Mouse (Mus musculus) thymus, postnatal 36 days (tissue): Measurements from ENCODE around the gene Itga9.
A peak's percentile ranks its signal among the peaks of the same experiment; 100 is the strongest.

Source experiments
- DNase-seq, 2 experiments: peaks; one replicate each; pipeline ENCODE4 v3.0.0; 2022; ENCODE audit warnings: mixed read lengths in 2 of 2

Itga9 gene

DNA sequence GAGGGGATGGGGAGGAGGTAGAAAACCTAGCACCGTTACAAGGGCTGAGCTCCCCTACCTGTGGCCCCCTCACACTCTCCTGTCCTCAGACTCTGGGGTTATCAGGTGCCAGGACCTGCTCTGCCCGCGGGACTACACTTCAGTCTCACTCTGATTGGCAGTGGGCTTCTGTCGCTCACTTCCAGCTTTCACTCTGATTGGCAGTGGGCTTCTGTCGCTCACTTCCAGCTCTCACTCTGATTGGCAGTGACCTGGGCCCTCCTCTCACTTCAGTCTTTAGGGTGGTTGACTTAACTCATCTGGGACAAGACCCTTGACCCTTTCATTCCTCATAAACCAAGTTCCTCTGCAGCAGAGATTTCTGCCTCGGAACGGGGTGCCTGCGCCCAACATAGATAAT is 226.9 kb downstream of the Itga9 start:
- DNase-seq = no peak

DNA sequence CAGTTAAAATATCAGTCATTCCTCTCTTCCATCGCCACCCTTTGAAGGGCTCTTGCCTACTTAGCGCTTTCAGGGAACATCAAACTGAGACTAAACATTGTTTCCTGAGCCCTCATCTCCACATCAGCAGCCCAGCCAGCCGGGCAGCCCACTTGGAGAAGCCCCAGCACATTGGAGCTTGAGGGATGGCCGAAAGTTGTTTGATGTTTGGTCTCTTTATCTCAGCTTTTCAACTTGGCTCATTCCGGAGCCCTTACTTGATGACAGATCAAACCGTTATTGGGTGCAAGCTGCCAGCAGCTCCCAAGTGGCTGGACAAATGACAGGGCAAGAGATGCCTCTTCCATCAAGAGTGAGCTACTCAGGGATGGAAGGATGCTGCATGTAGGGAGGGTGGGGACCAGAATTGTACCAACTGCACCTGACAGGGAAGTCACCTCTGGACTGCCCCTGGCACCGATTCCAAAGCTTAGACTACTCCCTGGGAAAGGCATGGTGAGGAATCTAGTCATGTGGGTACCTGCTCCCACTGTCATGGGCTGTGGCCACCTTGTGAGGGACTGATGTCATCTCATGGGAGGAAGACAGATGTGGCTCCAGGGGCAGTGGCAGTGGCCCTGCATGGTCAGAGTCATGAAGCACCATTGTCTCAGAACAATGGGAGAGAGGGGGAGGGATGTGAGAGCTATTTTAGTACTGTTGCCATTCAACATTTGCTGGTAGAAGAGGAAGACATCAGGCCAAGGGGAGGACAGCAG is 232.6 kb downstream of the Itga9 start:
- no peak for DNase-seq

DNA sequence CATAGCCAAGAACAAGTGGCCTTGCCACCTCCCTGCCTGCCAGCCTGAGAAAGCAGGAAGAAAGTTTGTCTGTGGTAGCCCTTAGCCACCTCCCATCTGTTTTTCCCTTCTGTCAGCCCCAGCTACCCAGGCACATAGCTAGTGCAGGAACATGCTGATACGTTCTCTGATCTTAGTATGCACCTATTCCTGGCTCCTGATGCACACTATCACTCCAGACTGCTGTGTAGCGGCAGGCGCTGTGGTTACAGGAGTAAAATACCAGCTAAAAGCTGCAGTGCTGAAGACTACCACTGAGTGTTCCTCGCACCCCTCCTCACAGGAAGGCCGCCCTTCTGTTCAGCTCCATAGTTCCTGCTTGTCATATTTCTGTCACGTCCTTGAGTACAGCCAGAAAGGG is 234.8 kb downstream of the Itga9 start:
- no peak for DNase-seq

DNA sequence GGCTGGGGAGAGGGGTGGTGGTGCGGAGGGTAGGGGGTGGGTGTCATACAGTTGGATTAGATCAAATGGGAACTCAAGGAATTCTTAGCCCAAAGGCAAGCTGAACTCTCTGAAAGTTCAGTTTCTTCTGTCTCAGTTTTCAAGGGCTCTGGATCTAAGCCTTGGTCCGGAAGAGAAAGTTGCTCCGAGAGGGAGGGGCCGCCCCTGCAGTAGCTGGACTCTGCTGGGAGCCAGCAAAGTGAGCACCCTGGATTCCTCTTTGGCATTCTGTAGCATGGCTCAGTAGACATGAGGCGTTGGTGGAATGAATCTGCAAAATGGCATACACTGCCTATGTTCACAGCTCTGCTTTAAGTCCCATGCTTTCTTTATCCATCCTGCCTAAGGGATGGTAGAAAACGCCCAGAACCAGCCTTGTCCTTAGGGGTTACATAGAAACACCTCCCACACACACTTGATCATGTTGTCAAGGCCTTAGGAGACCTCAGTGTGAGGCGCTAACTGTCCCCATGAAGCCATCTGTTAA is 235.5 kb downstream of the Itga9 start:
- no peak for DNase-seq

DNA sequence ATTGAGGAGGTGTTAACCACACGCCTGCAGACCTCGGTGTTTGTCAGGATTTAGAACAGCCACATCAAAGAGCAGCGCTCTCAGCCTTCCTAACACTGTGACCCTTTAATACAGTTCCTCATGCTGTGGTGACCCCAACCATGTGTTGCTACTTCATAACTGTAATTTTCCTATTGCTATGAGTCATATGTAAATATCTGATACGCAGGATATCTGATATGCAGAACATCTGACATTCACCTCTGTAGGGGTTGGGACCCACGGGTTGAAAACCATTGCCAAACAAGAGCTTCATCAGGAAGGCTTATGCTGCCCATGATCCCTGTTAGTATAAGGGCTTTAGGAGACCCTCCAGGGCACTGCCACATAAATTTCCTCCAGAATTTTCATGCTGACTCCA is 237.2 kb downstream of the Itga9 start:
- DNase-seq = no peak

DNA sequence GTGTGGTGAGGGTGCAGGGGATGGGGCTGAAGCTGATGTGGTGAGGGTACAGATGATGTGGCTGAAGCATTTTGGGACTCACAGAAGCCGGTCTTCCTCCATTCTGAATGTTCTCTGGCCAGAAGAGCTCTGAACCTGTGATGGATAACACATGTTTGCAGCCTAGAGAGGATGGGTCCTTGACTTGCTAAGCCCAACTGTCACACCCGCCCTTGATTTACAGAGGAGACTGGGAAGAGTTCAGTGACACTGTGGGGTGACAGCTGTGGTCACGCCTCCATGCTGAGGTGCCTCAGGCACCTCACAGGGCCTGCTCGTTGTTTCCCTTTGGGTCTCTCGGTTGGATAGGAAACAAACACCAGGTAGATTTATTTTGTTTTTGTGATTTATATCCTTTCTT is 238.5 kb downstream of the Itga9 start:
- DNase-seq = no peak

DNA sequence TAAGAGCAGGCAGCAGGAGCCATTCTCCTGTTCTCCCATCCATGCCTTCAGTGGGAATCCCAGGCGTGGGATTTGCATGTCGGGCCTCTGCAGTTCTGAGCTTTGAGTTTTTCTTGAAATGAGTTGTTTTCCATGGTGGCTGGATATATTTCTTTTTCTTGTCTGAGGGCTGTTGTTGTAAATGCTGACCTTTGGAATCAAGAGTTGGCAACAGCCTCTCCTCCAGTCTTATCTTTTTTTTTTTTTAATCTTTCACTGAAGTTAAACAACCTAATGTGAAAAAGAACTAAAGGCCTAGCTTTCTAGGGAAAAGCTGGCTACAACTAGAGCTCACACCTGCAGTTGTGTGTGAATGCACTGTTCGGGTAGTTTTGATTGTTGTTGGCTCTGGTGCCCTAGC is 240.3 kb downstream of the Itga9 start:
- DNase-seq = no peak

DNA sequence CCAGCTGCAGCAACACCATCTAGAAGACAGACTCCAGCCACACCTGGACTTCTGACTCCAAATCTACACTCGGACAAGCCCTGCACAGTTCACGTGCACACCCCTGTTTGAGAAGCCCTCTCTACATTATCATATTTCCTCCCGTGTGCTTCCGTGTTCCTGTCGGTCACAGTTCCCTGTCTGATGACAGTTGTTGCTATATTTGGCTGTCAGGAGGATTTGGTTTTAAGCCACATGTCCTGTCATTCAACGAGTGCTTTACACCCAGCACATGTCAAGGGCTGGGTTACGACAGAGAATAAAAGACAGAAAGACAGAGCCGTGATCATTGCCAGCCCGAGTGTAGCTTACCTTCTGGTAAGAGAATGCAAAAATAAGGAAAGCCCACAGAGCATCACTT is 250.2 kb downstream of the Itga9 start:
- no peak for DNase-seq

DNA sequence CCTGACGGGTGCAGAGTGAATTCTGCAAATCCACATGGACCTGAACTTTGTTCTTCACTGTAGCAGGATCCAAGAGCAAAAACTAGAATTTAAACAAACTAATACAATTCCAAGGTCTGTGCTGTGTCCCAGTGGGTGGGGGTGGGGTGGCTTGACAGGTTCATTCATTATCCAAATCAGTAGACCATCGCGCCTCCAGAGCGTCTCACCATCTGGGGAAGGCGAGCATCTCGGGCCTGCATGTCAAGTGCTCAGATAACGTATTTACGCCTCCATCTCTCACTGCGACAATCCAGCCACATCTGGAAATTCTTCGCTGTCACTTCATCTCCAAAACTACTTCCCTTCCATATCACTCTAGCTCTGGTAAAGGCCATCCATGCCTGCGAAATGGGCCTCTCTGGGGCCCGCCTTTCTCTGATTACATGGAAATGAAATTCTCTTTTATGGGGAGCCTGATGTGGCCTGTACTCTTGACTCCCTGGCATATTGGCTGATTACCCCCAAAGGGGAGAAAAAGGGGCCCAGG is 254.2 kb downstream of the Itga9 start:
- no peak for DNase-seq

DNA sequence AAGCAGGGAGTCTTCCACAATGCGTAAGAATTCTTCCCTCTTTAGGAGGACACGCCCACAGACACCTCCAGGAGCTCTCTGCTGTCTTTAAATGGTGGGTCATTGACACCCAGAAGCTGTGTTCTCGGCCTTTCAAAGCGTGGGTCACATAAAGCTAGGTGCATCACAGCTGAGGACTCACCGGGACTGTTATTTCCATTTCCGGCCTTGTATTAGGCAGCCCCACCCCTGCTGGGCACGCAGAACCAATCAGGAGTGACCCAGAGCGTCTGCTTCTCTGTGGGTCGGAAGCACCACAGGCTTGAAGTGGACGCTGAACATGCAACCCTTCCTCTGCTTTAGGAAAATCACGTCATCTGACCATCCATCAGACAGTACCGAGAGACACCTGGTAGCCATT is 255.7 kb downstream of the Itga9 start:
- DNase-seq = no peak

DNA sequence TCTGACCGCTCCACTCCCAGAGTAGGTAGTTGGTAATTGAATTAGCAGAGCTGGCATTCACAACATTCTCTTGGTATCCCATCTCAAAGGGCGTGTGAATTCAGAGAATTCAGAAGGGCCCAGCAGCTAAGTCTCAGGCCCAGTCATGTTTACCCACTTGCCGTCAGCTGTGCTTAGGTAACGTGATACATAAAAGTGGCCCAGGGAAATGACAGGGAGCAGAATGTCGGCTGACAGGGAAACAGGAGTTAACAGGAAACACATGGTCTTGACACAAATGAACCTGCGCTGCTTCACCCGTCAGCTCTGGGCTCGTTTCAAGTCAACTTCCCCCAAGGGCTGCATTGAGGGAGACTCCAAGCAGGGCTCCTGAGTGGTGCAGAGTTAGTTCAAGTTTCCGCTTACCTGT is 256.4 kb downstream of the Itga9 start:
- DNase-seq = no peak

DNA sequence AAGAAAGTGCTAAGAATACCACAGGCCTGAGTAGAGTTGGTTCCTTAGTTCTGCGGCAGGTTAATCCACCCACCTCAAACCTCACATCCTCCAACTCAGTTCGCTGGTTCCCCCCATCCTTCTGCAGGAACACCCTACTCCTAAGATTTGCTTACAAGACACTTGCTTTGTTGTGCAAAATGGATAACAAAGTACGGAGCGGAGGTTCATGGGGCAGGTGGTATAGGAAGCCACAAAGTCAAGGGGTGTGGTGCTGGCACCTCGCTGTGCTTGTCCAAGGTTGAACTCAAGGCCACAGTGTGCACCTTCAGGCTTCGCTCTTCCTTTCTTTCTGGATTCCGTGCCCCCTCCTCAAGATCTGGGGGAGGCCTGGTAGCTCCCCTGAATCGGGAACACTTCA is 257.0 kb downstream of the Itga9 start:
- no peak for DNase-seq

DNA sequence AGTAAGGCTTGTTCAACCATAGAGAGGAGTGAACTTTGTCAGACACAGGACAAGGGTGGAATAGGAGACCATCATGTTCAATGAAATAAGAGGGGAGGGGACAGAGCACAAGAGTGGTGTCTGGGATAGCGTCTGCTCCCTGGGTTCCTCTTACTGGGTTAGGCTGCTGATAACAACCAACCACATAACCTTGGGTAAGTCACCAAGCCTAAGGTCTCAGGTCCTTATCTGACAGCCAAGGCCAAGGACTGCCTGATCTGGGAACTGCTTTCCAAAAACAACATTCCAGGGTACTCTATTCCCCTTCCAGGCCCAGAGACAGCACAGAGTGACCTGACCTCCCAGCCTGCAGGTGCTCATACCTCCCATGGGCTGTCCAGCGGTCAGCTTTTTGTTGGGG is 260.5 kb downstream of the Itga9 start:
- DNase-seq = no peak

DNA sequence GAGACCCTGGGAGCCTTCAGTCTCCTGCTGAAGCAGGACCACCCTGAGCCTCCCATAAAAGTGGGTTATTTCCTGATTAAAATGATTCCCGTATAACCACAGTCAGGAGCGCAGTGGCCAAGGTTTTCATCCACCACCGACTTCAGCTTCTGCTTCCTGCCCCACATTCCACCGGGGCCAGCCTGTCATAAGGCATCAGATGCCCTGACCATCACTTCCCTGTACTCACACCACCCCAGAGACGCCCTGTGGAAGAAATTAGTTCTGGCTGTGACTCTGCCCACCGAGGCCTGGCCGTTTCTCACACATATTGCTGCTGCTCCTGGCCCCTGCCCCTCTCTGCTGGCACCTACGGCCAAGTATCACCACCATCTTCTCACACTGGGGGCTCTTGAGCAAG is 261.4 kb downstream of the Itga9 start:
- no peak for DNase-seq

DNA sequence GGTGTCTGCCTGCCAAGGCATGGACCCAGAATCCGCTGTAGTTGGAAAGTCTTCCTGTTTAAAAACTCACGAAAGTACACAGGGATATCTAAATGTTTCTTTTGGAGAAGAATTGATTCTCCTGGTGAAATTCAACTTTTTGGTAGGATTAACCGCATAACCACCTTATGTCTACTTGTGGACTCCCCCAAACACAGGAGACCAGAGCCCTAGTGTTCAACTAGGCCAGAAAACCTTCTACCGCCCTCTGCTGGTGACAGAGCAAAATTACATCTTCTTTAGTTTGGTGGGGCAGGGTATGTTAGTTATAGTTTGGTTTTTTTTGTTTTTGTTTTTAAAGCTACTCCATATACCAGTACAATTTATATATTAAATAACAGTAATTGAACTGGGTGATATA is 264.6 kb downstream of the Itga9 start:
- DNase-seq = peak; percentile 50 to 53

DNA sequence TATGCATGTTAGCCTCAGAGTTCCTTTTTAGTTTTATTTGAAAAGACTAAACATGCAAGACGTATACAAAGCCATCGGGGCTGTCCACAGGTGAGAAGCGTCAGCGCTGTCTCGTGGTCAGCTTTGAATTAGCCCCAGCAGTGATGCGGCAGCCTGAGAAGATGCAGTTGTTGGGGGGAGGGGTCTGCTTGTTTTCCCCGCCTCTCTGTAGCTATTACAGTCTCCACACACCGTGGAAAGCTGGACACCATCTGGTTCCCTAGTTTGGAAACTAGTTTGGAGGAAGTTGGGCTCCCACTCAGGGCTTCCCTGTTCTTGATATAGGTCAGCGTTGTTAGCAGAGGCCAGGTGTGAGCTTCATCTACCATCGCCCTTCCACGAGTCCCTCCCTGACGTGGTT is 266.5 kb downstream of the Itga9 start:
- DNase-seq = no peak

DNA sequence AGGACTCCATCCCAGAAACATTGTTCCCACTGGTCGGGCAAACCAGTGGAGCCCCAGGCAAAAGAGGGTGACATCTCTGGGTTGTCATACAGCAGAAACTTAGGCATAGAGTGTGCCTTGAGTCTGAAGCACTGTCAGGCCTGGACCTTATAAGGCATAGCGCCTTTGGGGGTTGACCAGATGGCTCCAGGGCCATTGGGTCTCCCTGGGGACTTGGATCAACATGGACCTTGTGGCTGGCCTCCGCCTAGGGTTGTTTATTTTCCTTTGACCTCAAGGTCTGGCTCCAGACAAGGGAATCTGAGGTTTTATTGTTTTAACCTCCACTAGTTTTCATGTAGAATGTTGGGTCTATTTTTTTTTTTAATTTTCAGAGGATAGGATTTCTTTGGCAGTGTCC is 267.1 kb downstream of the Itga9 start:
- DNase-seq = no peak

DNA sequence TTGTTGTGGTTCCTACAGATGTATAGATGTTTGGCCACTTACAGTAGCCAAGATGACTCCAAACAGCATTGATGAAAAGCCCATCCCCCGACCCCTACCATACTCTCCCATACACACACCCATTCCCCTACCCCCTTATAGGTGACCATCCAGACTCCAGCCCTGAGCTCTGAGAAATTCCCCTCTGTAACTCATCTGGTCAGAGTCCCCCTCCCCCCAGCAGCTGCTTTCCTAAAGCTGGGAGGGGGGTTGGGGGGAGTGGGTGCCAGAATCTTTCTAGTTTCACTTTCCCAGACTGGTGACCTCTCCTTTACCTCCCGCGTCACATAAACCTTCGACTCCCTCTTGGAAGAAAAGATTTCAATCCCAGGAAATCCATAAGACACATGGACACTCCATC is 269.2 kb downstream of the Itga9 start:
- no peak for DNase-seq

DNA sequence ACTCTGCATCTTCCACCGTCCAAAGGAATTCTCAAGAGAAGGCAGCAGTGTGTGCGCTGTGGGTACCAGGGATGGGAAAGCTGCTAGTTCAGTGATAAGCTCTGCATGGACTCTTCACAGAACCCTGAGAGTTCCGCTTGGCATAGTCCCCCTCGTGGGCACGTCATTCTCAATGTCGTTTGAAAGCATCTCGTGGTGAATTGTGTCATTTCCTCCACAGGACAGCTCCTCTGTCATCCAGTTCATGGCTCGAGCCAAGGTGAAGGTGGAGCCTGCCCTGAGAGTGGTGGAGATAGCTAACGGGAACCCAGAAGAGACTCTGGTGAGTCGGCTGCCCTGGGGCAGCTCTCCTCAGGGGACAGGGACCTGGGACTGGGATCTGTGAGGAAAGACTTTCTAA is 270.4 kb downstream of the Itga9 start:
- no peak for DNase-seq

DNA sequence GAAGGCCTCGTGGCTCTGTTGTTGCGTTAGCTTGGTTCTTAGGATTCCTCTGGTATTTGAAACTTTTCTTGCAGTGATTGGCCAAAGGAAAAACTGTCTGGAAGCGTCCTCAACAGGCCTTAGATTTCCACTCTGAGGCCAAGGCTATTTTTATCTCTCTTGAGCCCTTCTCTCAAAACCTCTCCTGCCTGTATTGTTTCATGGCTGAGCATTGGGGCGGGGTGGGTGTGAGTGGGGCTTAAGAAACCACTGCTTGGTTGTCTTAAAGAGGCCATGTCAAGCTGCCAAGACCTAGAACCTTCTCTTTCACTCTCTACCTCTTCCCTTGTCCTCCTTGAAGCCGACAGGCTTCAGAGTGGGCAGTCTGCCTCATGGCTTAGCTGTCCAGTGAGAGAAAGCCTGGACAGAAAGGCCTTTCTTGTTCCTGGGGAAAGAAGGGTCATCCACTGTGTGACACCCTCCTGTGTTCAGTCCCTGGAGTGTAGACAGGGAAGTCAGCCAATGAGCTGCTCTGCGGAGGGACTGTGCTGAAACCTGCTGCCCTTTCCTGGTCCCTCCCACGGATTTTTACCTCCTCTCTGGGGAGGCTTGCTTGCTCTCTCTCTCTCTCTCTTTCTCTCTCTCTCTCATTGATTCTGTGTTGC is 271.0 kb downstream of the Itga9 start:
- DNase-seq = no peak

DNA sequence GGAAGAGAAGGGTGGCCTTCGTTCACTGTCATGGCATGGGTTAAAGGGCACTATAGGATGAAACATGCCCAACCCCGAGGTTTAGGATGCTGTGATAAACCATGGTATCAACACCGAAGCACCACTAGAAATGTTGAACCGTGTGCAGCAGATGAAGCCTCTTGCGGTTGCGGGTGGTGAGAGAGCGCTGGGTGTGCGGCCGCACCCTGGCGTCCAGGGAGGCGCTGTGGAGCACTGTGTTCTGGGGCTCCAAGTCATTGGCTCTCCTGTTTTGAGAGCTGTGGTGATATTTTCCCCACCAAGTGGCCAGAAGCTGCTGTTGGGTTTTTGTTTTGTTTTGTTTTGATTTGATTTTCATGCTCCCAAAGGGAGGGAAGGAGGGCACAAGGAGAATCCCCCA is 272.1 kb downstream of the Itga9 start:
- DNase-seq = no peak

DNA sequence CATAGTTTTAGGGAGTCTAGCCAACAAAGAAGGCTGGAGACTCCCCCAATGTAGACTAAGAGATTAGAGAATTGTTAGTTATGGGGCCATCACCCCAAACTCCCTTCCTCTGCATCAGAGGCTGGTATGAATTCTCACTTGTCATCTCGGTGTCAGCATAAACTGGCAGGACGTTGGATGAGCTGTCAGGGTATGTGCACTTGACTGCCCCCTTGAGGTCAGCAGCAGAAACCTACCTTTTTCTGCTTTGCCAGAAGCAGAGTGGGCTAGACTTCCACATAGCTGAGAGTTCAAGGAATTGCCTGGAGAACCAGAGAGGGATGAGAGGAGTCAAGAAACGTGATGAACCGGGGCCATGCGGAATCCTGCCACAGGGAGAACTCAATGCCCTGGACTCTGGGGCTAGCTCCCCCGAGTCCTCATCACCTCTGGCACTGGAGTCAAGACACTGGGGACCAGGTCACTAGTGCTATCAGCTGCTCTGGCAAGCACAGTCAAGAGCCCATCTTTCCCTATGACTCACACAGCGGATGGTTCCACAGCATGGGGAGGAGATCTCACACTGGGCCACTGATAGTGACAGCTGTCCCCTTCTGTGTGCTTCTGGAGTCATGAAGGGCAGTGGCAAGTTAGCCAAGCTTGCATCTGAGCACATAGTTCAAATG is 274.9 kb downstream of the Itga9 start:
- DNase-seq = peak; percentile 41 to 47

DNA sequence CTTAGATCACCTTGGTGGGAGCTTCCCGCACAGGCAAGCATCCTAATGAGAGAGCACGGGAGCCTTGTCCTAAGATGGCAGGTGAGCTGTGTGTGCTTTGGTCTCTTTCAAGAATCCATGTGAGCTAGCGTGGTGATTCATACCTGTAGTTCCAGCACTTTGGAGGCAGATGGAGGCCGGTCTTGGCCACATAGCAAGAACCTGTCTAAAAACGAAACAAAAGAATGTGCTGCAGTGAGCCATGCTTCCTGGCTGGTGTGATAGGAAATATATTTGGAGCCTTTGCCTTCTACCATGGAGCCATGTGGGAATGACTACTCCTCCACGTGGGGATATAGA is 275.4 kb downstream of the Itga9 start:
- no peak for DNase-seq

DNA sequence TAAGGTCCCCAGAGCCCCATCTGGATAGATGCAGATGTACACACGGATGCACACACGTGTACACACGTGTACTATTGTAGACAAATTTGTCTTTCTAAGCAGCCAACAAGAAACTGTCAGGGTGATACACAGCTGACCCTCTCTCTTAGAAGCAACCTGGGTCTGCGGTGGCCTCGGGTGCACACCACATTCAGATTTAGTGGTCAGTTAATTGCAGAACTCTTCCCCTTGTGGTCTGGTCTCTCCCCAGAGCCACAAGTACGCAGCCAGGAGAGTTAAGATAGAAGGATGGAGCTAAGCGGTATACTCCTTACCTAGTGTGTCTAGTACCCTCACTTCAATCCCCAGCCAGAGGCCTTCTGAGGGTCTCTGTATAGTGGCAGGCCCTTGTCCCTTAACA is 276.7 kb downstream of the Itga9 start:
- DNase-seq = no peak
